Mouse (Mus musculus): ENCODE measurements at regions not wholly inside any gene's neighbourhood (a gene's known extent, or its start where the extent isn't known, plus 50 kb on each side); places are given as distances from the start of the nearest gene placed in this dataset.
"Not testable (repeated sequence)": the region's sequence is repeated elsewhere in the genome, so short reads cannot be mapped to it uniquely, and the experiment has no call there.

- no peak overlapping the region for H3K27ac ChIP-seq
Measured at GRCm38 (mm10) chr11:93696982-93697541, 188.5 kb downstream of the Utp18 start.

DNA sequence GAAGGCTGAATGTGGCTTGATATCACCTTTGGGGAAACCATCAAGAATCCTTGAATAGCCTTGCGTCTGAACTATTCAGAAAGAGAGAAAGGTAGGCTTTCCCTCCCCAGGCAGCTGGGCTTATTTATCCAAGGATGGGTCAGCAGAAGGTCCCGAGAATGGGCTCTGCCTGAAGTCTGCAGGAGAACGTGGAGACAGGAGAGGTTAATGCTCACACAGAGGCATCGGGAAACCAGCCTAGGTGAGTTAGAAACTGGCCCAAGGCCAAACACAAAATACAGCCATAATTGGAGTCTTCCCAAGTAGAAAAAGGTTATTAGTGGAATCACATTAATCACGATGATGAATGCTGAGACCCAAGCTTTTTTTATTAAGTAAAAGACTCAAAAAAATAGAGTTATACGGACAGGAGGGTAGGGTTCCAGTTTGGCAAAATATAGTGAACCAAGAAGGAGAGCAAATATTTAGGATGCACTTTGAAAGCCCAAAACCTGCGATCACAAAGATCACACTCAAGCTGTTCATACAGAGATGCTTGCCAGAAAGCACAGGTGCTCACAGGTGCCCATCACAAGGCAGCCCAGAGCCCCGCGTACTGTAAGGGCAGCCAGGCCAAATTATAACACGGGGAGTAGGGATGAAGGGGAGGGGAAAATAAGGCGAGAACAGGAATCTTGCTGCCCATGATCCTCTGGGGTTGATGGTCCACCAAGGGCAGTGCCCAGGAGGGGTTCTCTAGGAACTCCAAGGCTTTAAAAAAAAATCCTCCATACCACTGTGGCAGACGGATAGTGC lies 189.3 kb downstream of the Utp18 start:
- no peak overlapping the region for H3K4me3 ChIP-seq
- no peak for DNase-seq (ENCODE audit: extremely low spot score in 1 of 2, low spot score in 2 of 2)
- TF ChIP-seq CTCF (IDR thresholded peaks at IDR 0.05) = no peak
- intact Hi-C loops (cut with DNase I) = no loop called here
- H3K27ac ChIP-seq = no peak overlapping the region

More at GRCm38 (mm10) chr11:93696982-93697541, 188.5 kb downstream of the Utp18 start:
- no peak for DNase-seq (ENCODE audit: extremely low spot score in 1 of 2, low spot score in 2 of 2)
- intact Hi-C loops (cut with DNase I) = no loop called here
- no peak for TF ChIP-seq CTCF (IDR thresholded peaks at IDR 0.05)
- H3K4me3 ChIP-seq = no peak overlapping the region

DNA sequence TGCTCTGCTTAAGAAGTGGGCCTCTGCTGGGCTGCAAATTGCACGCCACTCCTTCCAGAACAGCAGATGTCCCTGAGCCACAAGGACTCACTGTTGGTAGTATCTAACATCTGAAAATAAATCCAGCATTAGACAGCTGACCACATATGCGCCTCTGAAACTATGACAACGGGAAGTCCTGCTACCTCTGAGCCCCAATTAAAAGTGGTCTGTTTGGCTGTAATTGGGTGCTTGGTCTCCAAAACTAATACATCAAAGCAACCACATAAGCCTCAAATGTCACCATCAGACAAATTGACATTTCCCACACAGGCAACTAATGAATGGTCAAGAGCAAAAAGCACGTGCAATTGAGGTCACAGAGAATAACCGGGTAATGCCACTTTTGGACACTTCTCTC lies 201.9 kb downstream of the Utp18 start:
- no peak for TF ChIP-seq CTCF (IDR thresholded peaks at IDR 0.05)
- Histone ChIP-seq H3K4me3 (no peak overlapping the region), H3K27ac (no peak overlapping the region)
- no peak for DNase-seq (ENCODE audit: extremely low spot score in 1 of 2, low spot score in 2 of 2)
- intact Hi-C loops (cut with DNase I) = no loop called here

GRCm38 (mm10) chr11:93676299-93676698 lies 209.3 kb downstream of the Utp18 start:
- no peak overlapping the region for H3K4me3 ChIP-seq
- DNase-seq (ENCODE audit: extremely low spot score in 1 of 2, low spot score in 2 of 2) = peak in 1 of 2 experiments; percentile 9
- H3K27ac ChIP-seq = no peak overlapping the region
- intact Hi-C loops (cut with DNase I) = loop anchor here (10.0 kb wide), 1 partner anchor 191 kb away; no protein-coding TSS in a partner anchor
- TF ChIP-seq CTCF (IDR thresholded peaks at IDR 0.05) = no peak

DNA sequence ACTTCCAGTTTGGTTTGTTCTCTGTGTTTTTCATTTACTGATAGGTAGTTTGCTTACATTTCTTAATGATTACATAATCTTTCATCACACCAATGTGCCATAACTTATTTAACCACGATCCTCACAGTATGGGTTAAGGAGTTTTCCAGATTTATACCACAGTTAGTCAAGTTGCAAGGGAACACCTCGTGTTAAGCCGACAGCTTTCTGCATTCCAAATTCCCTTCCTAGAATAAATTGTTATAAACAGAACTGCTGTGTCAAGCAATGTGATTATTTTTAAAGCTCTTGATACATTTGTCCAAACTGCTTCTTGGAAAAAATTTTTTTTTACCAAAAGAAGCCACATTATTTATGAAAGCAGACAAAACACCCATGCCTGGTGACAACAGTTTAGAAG lies 213.5 kb downstream of the Utp18 start:
- intact Hi-C loops (cut with DNase I) = loop anchor here (5.0 to 10.0 kb wide), 4 partner anchors 85 to 187 kb away; no protein-coding TSS in a partner anchor
- TF ChIP-seq CTCF (IDR thresholded peaks at IDR 0.05) = no peak
- no peak overlapping the region for H3K4me3 ChIP-seq
- DNase-seq (ENCODE audit: extremely low spot score in 1 of 2, low spot score in 2 of 2) = no peak
- H3K27ac ChIP-seq = peak overlapping the region; percentile 56

DNA sequence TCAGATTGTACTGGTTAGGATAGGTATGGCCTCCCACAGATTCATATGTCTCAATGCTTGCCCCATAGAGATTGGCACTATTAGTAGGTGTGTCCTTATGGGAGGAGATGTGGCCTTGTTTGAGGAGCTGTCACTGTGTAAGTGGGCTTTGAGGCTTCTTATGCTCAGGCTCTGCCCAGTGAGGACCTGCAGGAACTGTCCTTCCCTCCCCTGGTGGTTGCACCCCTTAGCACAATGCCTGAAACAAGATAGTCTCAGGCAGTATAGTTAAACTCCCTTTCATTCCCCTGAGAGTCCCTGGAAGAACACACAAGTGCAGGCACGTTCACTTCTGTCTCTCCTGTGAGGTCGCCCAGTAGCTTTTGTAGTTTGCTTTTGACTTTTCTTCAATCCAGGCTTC lies 223.9 kb downstream of the Utp18 start:
- Histone ChIP-seq H3K27ac (no peak overlapping the region), H3K4me3 (no peak overlapping the region)
- no peak for DNase-seq (ENCODE audit: extremely low spot score in 1 of 2, low spot score in 2 of 2)
- intact Hi-C loops (cut with DNase I) = no loop called here
- no peak for TF ChIP-seq CTCF (IDR thresholded peaks at IDR 0.05)

- no peak for DNase-seq (ENCODE audit: extremely low spot score in 1 of 2, low spot score in 2 of 2)
- no peak for TF ChIP-seq CTCF (IDR thresholded peaks at IDR 0.05)
- intact Hi-C loops (cut with DNase I) = no loop called here
- Histone ChIP-seq H3K4me3 (no peak overlapping the region), H3K27ac (no peak overlapping the region)
Measured at GRCm38 (mm10) chr11:93660379-93660778, 225.2 kb downstream of the Utp18 start.

- intact Hi-C loops (cut with DNase I) = no loop called here
- H3K4me3 ChIP-seq = no peak overlapping the region
- H3K27ac ChIP-seq = no peak overlapping the region
- no peak for DNase-seq (ENCODE audit: extremely low spot score in 1 of 2, low spot score in 2 of 2)
- TF ChIP-seq CTCF (IDR thresholded peaks at IDR 0.05) = no peak
Measured at GRCm38 (mm10) chr11:93658719-93659118, 226.8 kb downstream of the Utp18 start.

DNA sequence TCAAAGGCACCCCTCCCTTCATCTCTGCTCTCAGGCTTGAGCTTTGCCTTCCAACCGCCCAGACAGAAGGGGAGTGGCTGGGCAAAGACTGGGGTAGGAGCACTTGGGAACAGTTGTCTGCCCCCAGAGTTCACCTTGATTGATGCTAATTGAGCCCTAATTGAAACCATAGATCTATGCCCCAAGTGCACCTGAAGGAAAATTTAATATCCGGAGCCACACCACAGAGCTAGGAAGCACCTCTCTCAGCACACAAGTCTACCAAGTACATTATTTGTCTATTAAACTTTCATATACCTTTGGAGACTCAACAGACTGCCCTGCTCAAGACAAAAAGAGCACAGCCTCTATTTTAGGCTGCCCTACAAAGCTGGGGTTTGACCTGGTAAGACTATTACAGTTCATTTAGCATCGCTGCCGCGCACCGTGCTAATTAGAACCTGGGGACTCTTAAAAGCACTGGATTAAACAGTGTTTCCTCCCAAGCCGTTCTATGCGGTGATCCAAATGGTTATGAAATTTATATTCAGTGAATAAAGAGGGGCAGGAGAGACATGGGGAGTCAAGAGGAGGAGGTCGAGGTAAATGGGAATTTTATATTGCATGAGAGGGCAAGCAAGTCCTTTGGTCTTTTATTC lies 229.8 kb downstream of the Utp18 start:
- H3K4me3 ChIP-seq = no peak overlapping the region
- no peak for TF ChIP-seq CTCF (IDR thresholded peaks at IDR 0.05)
- intact Hi-C loops (cut with DNase I) = no loop called here
- no peak for DNase-seq (ENCODE audit: extremely low spot score in 1 of 2, low spot score in 2 of 2)
- H3K27ac ChIP-seq = no peak overlapping the region

- DNase-seq (ENCODE audit: extremely low spot score in 1 of 2, low spot score in 2 of 2) = peak in 1 of 2 experiments; percentile 18
- intact Hi-C loops (cut with DNase I) = no loop called here
- Histone ChIP-seq H3K4me3 (no peak overlapping the region), H3K27ac (no peak overlapping the region)
- TF ChIP-seq CTCF (IDR thresholded peaks at IDR 0.05) = no peak
Measured at GRCm38 (mm10) chr11:93653401-93653800, 232.2 kb downstream of the Utp18 start.

- intact Hi-C loops (cut with DNase I); H3K27ac ChIP-seq; DNase-seq (ENCODE audit: extremely low spot score in 1 of 2, low spot score in 2 of 2); H3K4me3 ChIP-seq: not testable (repeated sequence)
Measured at GRCm38 (mm10) chr11:93651966-93652365, 233.6 kb downstream of the Utp18 start.
